ENCODE assay signal across 8 mouse cellular contexts in genomic region chrX:74368209-74368909, GRCm38 (mm10). TPM values are rescaled to one million over a fixed set of nuclear protein-coding genes. Genes with fewer than 3 reads are reported as not detected.
DNase-seq lines count a peak whose midpoint lies in the region; ATAC-seq and TF ChIP-seq lines count a peak whose summit lies in the region.

No protein-coding gene starts in this region.

- peak overlapping the region; percentile 75 to 77 for H3K4me3 ChIP-seq in ES-E14 (ENCODE audit: insufficient read depth in 1 of 2, low read depth in 1 of 2, low read length in 2 of 2, poor library complexity in 1 of 2, severe bottlenecking in 1 of 2)
- peak overlapping the region; percentile 48 for H3K4me3 ChIP-seq in forebrain, postnatal 0 days (ENCODE audit: low read depth, low read length)

- no peaks in the 10 kb centered on the region for H3K9me3 ChIP-seq in ES-E14 (ENCODE audit: control insufficient read depth, insufficient read depth, low read depth, low read length)
- H3K9me3 ChIP-seq in forebrain, postnatal 0 days (ENCODE audit: low read length) = no peaks in the 10 kb centered on the region

- H3K27me3 ChIP-seq in forebrain, postnatal 0 days (ENCODE audit: insufficient read depth, low read length) = no peaks in the 10 kb centered on the region

- TF ChIP-seq CTCF in forebrain, postnatal 0 days (IDR thresholded peaks at IDR 0.05; ENCODE audit: low read depth) = peak; percentile 52

- ATAC-seq in forebrain, postnatal 0 days = peak; percentile 81

- no peak for DNase-seq in ES-E14 (ENCODE audit: low read depth, low spot score)
- peak; percentile 69 to 73 for DNase-seq in cerebellum, adult 18-20 months
- DNase-seq in forebrain, postnatal 0 days = peak; percentile 69
- peak; percentile 75 for DNase-seq in heart, postnatal 4 days
- DNase-seq in layer of hippocampus, postnatal 10 days (ENCODE audit: low spot score in 2 of 2) = peak; percentile 60 to 71
- peak; percentile 80 for DNase-seq in lung, postnatal 10 days
- peak; percentile 76 for DNase-seq in ovary, postnatal 36 days (ENCODE audit: low spot score)
- DNase-seq in thymus, postnatal 25 days = peak; percentile 66

- 28% methylated on average over 43 of the region's 49 CpGs for WGBS in forebrain, postnatal 0 days

- 0 out of 2 replicates have a peak overlapping the region, but pooled peaks have one; percentile 27 for H3K27ac ChIP-seq in ES-E14 (ENCODE audit: insufficient read depth, low read depth, low read length, poor library complexity, severe bottlenecking)
- peak overlapping the region; percentile 82 for H3K27ac ChIP-seq in forebrain, postnatal 0 days (ENCODE audit: low read depth, low read length)

- peak overlapping the region; percentile 58 for H3K4me2 ChIP-seq in forebrain, postnatal 0 days (ENCODE audit: low read depth)

- H3K9ac ChIP-seq in ES-E14 (ENCODE audit: insufficient read depth, low read depth, low read length, poor library complexity, severe bottlenecking) = peak overlapping the region; percentile 91
- peak overlapping the region; percentile 70 for H3K9ac ChIP-seq in forebrain, postnatal 0 days

- no peaks in the 10 kb centered on the region for H3K36me3 ChIP-seq in ES-E14 (ENCODE audit: control insufficient read depth, insufficient read depth, low read length, poor library complexity, severe bottlenecking)
- H3K36me3 ChIP-seq in forebrain, postnatal 0 days (ENCODE audit: insufficient read depth) = no peaks in the 10 kb centered on the region

- H3K4me1 ChIP-seq in ES-E14 (ENCODE audit: control insufficient read depth in 2 of 2, insufficient read depth in 2 of 2, low read length in 2 of 2, poor library complexity in 1 of 2) = peaks cover 0 to 9% of the 10 kb centered on the region in 2 experiments; a peak in 1 of 4 replicates
- no peaks in the 10 kb centered on the region for H3K4me1 ChIP-seq in forebrain, postnatal 0 days (ENCODE audit: insufficient read depth)

- in situ Hi-C loops in ES-E14 (cut with MboI; ENCODE audit: low sequenced_read_pairs in 2 of 2, unreplicated experiment in 2 of 2) = no loop called here

TF ChIP-seq in ES-E14, 5 proteins besides CTCF, POLR2A, EP300 and RAD21:
- no peak for TF ChIP-seq ZNF384 (IDR thresholded peaks at IDR 0.05; ENCODE audit: low read depth, low read length)

RNA-seq across cellular contexts. Expression of gene Ubl4a, which starts 4.7 kb away (rescaled TPM):
- total RNA-seq in ES-E14 (2012; rRNA removed) = 15.3 and 17.5 TPM in 2 replicates
- 39.5 and 47.0 TPM in 2 replicates for total RNA-seq in forebrain, postnatal 0 days (2014; rRNA removed)
- 73.9 and 77.4 TPM in 2 replicates for polyA plus RNA-seq in forebrain, postnatal 0 days (2015; fragmentation: Nextera tagmentation; extraction: Ambion mirVana)
- 10 to 100 TPM; 48.3 to 50.5 TPM for total RNA-seq in heart, postnatal 4 days (2021)
- 10 to 100 TPM; 51.9 to 54.7 TPM for total RNA-seq in layer of hippocampus, postnatal 10 days (2021)

RNA-seq across cellular contexts. Expression of gene Slc10a3, which starts 4.8 kb away (rescaled TPM):
- 8.4 and 11.4 TPM in 2 replicates for total RNA-seq in ES-E14 (2012; rRNA removed)
- total RNA-seq in forebrain, postnatal 0 days (2014; rRNA removed) = 6.5 and 6.6 TPM in 2 replicates
- polyA plus RNA-seq in forebrain, postnatal 0 days (2015; fragmentation: Nextera tagmentation; extraction: Ambion mirVana) = 4.6 and 4.8 TPM in 2 replicates
- 1 to 10 TPM; 7.8 to 7.9 TPM for total RNA-seq in heart, postnatal 4 days (2021)
- 1 to 10 TPM; 2.3 to 2.5 TPM for total RNA-seq in layer of hippocampus, postnatal 10 days (2021)

RNA-seq across cellular contexts. Expression of gene Lage3, which starts 14.9 kb away (rescaled TPM):
- total RNA-seq in ES-E14 (2012; rRNA removed) = 64.6 and 71.1 TPM in 2 replicates
- total RNA-seq in forebrain, postnatal 0 days (2014; rRNA removed) = 62.5 and 67.3 TPM in 2 replicates
- polyA plus RNA-seq in forebrain, postnatal 0 days (2015; fragmentation: Nextera tagmentation; extraction: Ambion mirVana) = 68.7 and 80.4 TPM in 2 replicates
- total RNA-seq in heart, postnatal 4 days (2021) = 10 to 100 TPM; 51.8 to 54.6 TPM
- 10 to 100 TPM; 32.2 to 37.2 TPM for total RNA-seq in layer of hippocampus, postnatal 10 days (2021)

RNA-seq across cellular contexts. Expression of gene Fam3a, which starts 24.7 kb away (rescaled TPM):
- total RNA-seq in ES-E14 (2012; rRNA removed) = 8.9 and 9.6 TPM in 2 replicates
- total RNA-seq in forebrain, postnatal 0 days (2014; rRNA removed) = 24.5 and 33.6 TPM in 2 replicates
- 28.9 and 31.6 TPM in 2 replicates for polyA plus RNA-seq in forebrain, postnatal 0 days (2015; fragmentation: Nextera tagmentation; extraction: Ambion mirVana)
- 10 to 100 TPM; 16.6 to 24.0 TPM for total RNA-seq in heart, postnatal 4 days (2021)
- 10 to 100 TPM; 17.0 to 23.0 TPM for total RNA-seq in layer of hippocampus, postnatal 10 days (2021)

RNA-seq across cellular contexts. Expression of gene Ikbkg, which starts 24.7 kb away (rescaled TPM):
- 15.4 and 25.3 TPM in 2 replicates for total RNA-seq in ES-E14 (2012; rRNA removed)
- 30.6 and 41.4 TPM in 2 replicates for total RNA-seq in forebrain, postnatal 0 days (2014; rRNA removed)
- 11.0 and 13.7 TPM in 2 replicates for polyA plus RNA-seq in forebrain, postnatal 0 days (2015; fragmentation: Nextera tagmentation; extraction: Ambion mirVana)
- 10 to 100 TPM; 39.7 to 40.8 TPM for total RNA-seq in heart, postnatal 4 days (2021)
- 10 to 100 TPM; 45.4 to 51.6 TPM for total RNA-seq in layer of hippocampus, postnatal 10 days (2021)
